Mouse (Mus musculus): ENCODE data around the gene Capn11. TPM values are rescaled to one million over a fixed set of nuclear protein-coding genes. Genes with fewer than 3 reads are reported as not detected.

Gene Capn11
- total and polyA plus RNA-seq, 3 experiments: 0.03 TPM; not detected in 2

GRCm38 (mm10) chr17:45686093-45686619, 27.0 kb upstream of the Capn11 start, which contains the start of gene Mrpl14 (continued):
- peak; percentile 38; the same call in 1 of the 2 replicates for TF ChIP-seq TCF12 (IDR thresholded peaks at IDR 0.05; ENCODE audit: low read depth, low read length)
- TF ChIP-seq HCFC1 (IDR thresholded peaks at IDR 0.05; ENCODE audit: low read depth, low read length): peak; percentile 74
- no peak for TF ChIP-seq UBTF (IDR thresholded peaks at IDR 0.05; ENCODE audit: borderline replicate concordance, insufficient read depth, low read depth, low read length)
- no peak for TF ChIP-seq CHD1 (IDR thresholded peaks at IDR 0.05; ENCODE audit: low read depth, low read length)
- TF ChIP-seq ZNF384 (IDR thresholded peaks at IDR 0.05; ENCODE audit: low read depth, low read length): no peak
- no peak for TF ChIP-seq MAFK (IDR thresholded peaks at IDR 0.05; ENCODE audit: borderline replicate concordance, low read depth, low read length)
- no peak for TF ChIP-seq MYC (IDR thresholded peaks at IDR 0.05; ENCODE audit: low read depth, low read length)
- TF ChIP-seq CHD2 (IDR thresholded peaks at IDR 0.05; ENCODE audit: low read length): 0 out of 2 replicates have a peak, but pooled peaks have one; percentile 10
- TF ChIP-seq NRF1 (IDR thresholded peaks at IDR 0.05; ENCODE audit: insufficient read depth, low read depth, low read length, poor library complexity, severe bottlenecking): peak; percentile 92
- TF ChIP-seq RCOR1 (IDR thresholded peaks at IDR 0.05; ENCODE audit: low read depth, low read length): no peak
- no peak for TF ChIP-seq BHLHE40 (IDR thresholded peaks at IDR 0.05; ENCODE audit: borderline replicate concordance, low read depth, low read length)
- TF ChIP-seq USF2 (IDR thresholded peaks at IDR 0.05; ENCODE audit: borderline replicate concordance in 1 of 2, insufficient read depth in 1 of 2, low read depth in 1 of 2, low read length in 2 of 2): no peak
- no peak for TF ChIP-seq CTCF (IDR thresholded peaks at IDR 0.05 in 2 of 3, conservative IDR thresholded peaks at IDR 0.05 in 1 of 3; ENCODE audit: control insufficient read depth in 1 of 3, insufficient read depth in 1 of 3, low read depth in 2 of 3, low read length in 3 of 3, poor library complexity in 1 of 3, severe bottlenecking in 1 of 3)
- no peak for TF ChIP-seq ZKSCAN1 (IDR thresholded peaks at IDR 0.05; ENCODE audit: low read depth, low read length)
- no peak for TF ChIP-seq ZMIZ1 (IDR thresholded peaks at IDR 0.05; ENCODE audit: low read depth, low read length)
- TF ChIP-seq MAX (IDR thresholded peaks at IDR 0.05; ENCODE audit: low read length): no peak
- TF ChIP-seq MYB (IDR thresholded peaks at IDR 0.05; ENCODE audit: low read depth, low read length): no peak
- no peak for TF ChIP-seq JUND (IDR thresholded peaks at IDR 0.05; ENCODE audit: low read depth, low read length)

GRCm38 (mm10) chr17:45685171-45686092, 26.3 kb upstream of the Capn11 start:
- peak overlapping the region; percentile 39 for H3K27ac ChIP-seq (ENCODE audit: control insufficient read depth, low read depth, low read length)
- H3K4me1 ChIP-seq (ENCODE audit: control insufficient read depth in 1 of 2, insufficient read depth in 2 of 2, low read length in 2 of 2): peaks cover 0 to 19% of the 10 kb centered on the region in 2 experiments; a peak in 3 of 4 replicates
- H3K36me3 ChIP-seq (ENCODE audit: control insufficient read depth in 1 of 2, insufficient read depth in 2 of 2, low read length in 2 of 2): peaks cover 0 to 9% of the 10 kb centered on the region in 2 experiments; a peak in 2 of 4 replicates
- peaks cover 33% of the 10 kb centered on the region for H3K79me2 ChIP-seq (ENCODE audit: control insufficient read depth, insufficient read depth, low read length, poor library complexity)
- DNase-seq (ENCODE audit: low read depth, low spot score): peak; percentile 63
- H3K9me3 ChIP-seq (replicated peaks; ENCODE audit: insufficient read depth, low read length): no peaks in the 10 kb centered on the region
- peak overlapping the region; percentile 79 to 84 for H3K4me3 ChIP-seq (ENCODE audit: control insufficient read depth in 1 of 2, insufficient read depth in 1 of 2, low read depth in 2 of 2, low read length in 2 of 2)
- TF ChIP-seq TCF12 (IDR thresholded peaks at IDR 0.05; ENCODE audit: low read depth, low read length) (no peak), SIN3A (IDR thresholded peaks at IDR 0.05; ENCODE audit: low read length) (peak; percentile 41; the same call in 1 of the 2 replicates), ZNF384 (IDR thresholded peaks at IDR 0.05; ENCODE audit: low read depth, low read length) (no peak; the same call in 1 of the 2 replicates), ETS1 (IDR thresholded peaks at IDR 0.05; ENCODE audit: low read depth, low read length) (0 out of 2 replicates have a peak, but pooled peaks have one; percentile 16), UBTF (IDR thresholded peaks at IDR 0.05; ENCODE audit: borderline replicate concordance, insufficient read depth, low read depth, low read length) (0 out of 2 replicates have a peak, but pooled peaks have one; percentile 65), ZKSCAN1 (IDR thresholded peaks at IDR 0.05; ENCODE audit: low read depth, low read length) (no peak), MXI1 (IDR thresholded peaks at IDR 0.05; ENCODE audit: low read depth, low read length) (0 out of 2 replicates have a peak, but pooled peaks have one; percentile 9)
- peak overlapping the region; percentile 78 for H3K9ac ChIP-seq (ENCODE audit: control insufficient read depth, low read depth, low read length, poor library complexity, severe bottlenecking)
- H3K27me3 ChIP-seq (ENCODE audit: control insufficient read depth in 1 of 2, insufficient read depth in 2 of 2, low read length in 2 of 2): no peaks in the 10 kb centered on the region
